Mouse (Mus musculus): ENCODE measurements around the gene Rps8. TPM values are rescaled to one million over a fixed set of nuclear protein-coding genes. Genes with fewer than 3 reads are reported as not detected.

Gene Rps8
- total and polyA plus RNA-seq, 3 experiments: 1,132 to 5,186 (median 1,156) TPM

DNA sequence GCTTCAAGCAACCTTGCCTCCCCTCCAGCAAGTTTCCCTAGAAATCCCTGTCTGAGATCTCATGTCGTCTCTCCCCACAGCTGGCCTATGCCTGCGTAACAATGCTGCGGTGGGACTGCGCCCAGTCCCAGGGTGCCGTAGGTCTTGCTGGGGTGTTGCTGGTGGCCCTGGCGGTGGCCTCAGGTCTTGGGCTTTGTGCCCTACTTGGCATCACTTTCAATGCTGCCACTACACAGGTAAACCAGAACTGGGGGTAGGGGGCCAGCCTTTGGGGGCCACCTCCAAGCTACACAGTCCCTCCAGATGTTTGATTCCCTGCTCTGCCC, 47.6 kb downstream of the Rps8 start:
- TF ChIP-seq NELFE (IDR thresholded peaks at IDR 0.05; ENCODE audit: low read depth, low read length) (no peak), SIN3A (IDR thresholded peaks at IDR 0.05; ENCODE audit: low read length) (no peak), TCF12 (IDR thresholded peaks at IDR 0.05; ENCODE audit: low read depth, low read length) (no peak)
- H3K27me3 ChIP-seq (ENCODE audit: control insufficient read depth in 1 of 2, insufficient read depth in 2 of 2, low read length in 2 of 2): no peaks in the 10 kb centered on the region
- no peaks in the 10 kb centered on the region for H3K9me3 ChIP-seq (replicated peaks; ENCODE audit: insufficient read depth, low read length)
- H3K79me2 ChIP-seq (ENCODE audit: control insufficient read depth, insufficient read depth, low read length, poor library complexity): no peaks in the 10 kb centered on the region
- H3K9ac ChIP-seq (ENCODE audit: control insufficient read depth, low read depth, low read length, poor library complexity, severe bottlenecking): no peak overlapping the region
- no peaks in the 10 kb centered on the region for H3K4me1 ChIP-seq (ENCODE audit: control insufficient read depth in 1 of 2, insufficient read depth in 2 of 2, low read length in 2 of 2)
- no peak overlapping the region for H3K4me3 ChIP-seq (ENCODE audit: control insufficient read depth in 1 of 2, insufficient read depth in 1 of 2, low read depth in 2 of 2, low read length in 2 of 2)
- H3K27ac ChIP-seq (ENCODE audit: control insufficient read depth, low read depth, low read length): no peak overlapping the region
- DNase-seq (ENCODE audit: low read depth, low spot score): no peak
- no peaks in the 10 kb centered on the region for H3K36me3 ChIP-seq (ENCODE audit: control insufficient read depth in 1 of 2, insufficient read depth in 2 of 2, low read length in 2 of 2)

GRCm38 (mm10) chr4:117107813-117108523, 48.1 kb downstream of the Rps8 start:
- Histone ChIP-seq H3K27ac (ENCODE audit: control insufficient read depth, low read depth, low read length) (no peak overlapping the region), H3K4me3 (ENCODE audit: control insufficient read depth in 1 of 2, insufficient read depth in 1 of 2, low read depth in 2 of 2, low read length in 2 of 2) (no peak overlapping the region), H3K9ac (ENCODE audit: control insufficient read depth, low read depth, low read length, poor library complexity, severe bottlenecking) (no peak overlapping the region), H3K79me2 (ENCODE audit: control insufficient read depth, insufficient read depth, low read length, poor library complexity) (no peaks in the 10 kb centered on the region), H3K36me3 (ENCODE audit: control insufficient read depth in 1 of 2, insufficient read depth in 2 of 2, low read length in 2 of 2) (no peaks in the 10 kb centered on the region), H3K4me1 (ENCODE audit: control insufficient read depth in 1 of 2, insufficient read depth in 2 of 2, low read length in 2 of 2) (no peaks in the 10 kb centered on the region), H3K9me3 (replicated peaks; ENCODE audit: insufficient read depth, low read length) (no peaks in the 10 kb centered on the region), H3K27me3 (ENCODE audit: control insufficient read depth in 1 of 2, insufficient read depth in 2 of 2, low read length in 2 of 2) (no peaks in the 10 kb centered on the region)
- DNase-seq (ENCODE audit: low read depth, low spot score): no peak
- no peak for TF ChIP-seq USF2 (IDR thresholded peaks at IDR 0.05; ENCODE audit: borderline replicate concordance in 1 of 2, insufficient read depth in 1 of 2, low read depth in 1 of 2, low read length in 2 of 2)
- no peak for TF ChIP-seq ZMIZ1 (IDR thresholded peaks at IDR 0.05; ENCODE audit: low read depth, low read length)
- TF ChIP-seq RCOR1 (IDR thresholded peaks at IDR 0.05; ENCODE audit: low read depth, low read length): no peak
- no peak for TF ChIP-seq MXI1 (IDR thresholded peaks at IDR 0.05; ENCODE audit: low read depth, low read length)
- TF ChIP-seq SIN3A (IDR thresholded peaks at IDR 0.05; ENCODE audit: low read length): no peak
- TF ChIP-seq ZC3H11A (IDR thresholded peaks at IDR 0.05; ENCODE audit: low read depth, low read length): no peak
- no peak for TF ChIP-seq ELF1 (IDR thresholded peaks at IDR 0.05; ENCODE audit: low read depth, low read length)
- TF ChIP-seq JUND (IDR thresholded peaks at IDR 0.05; ENCODE audit: low read depth, low read length): no peak
- TF ChIP-seq BHLHE40 (IDR thresholded peaks at IDR 0.05; ENCODE audit: borderline replicate concordance, low read depth, low read length): no peak
- no peak for TF ChIP-seq NRF1 (IDR thresholded peaks at IDR 0.05; ENCODE audit: insufficient read depth, low read depth, low read length, poor library complexity, severe bottlenecking)
- TF ChIP-seq RAD21 (IDR thresholded peaks at IDR 0.05; ENCODE audit: low read depth, low read length): no peak

- no peaks in the 10 kb centered on the region for H3K36me3 ChIP-seq (ENCODE audit: control insufficient read depth in 1 of 2, insufficient read depth in 2 of 2, low read length in 2 of 2)
- no peak overlapping the region for H3K9ac ChIP-seq (ENCODE audit: control insufficient read depth, low read depth, low read length, poor library complexity, severe bottlenecking)
- TF ChIP-seq MAZ (IDR thresholded peaks at IDR 0.05; ENCODE audit: low read depth, low read length): no peak
- TF ChIP-seq HCFC1 (IDR thresholded peaks at IDR 0.05; ENCODE audit: low read depth, low read length): no peak
- TF ChIP-seq SMC3 (IDR thresholded peaks at IDR 0.05; ENCODE audit: low read depth, low read length): no peak
- TF ChIP-seq MAX (IDR thresholded peaks at IDR 0.05; ENCODE audit: low read length): no peak
- no peak for TF ChIP-seq CTCF (IDR thresholded peaks at IDR 0.05 in 2 of 3, conservative IDR thresholded peaks at IDR 0.05 in 1 of 3; ENCODE audit: control insufficient read depth in 1 of 3, insufficient read depth in 1 of 3, low read depth in 2 of 3, low read length in 3 of 3, poor library complexity in 1 of 3, severe bottlenecking in 1 of 3)
- no peak for TF ChIP-seq E2F4 (IDR thresholded peaks at IDR 0.05; ENCODE audit: borderline replicate concordance, low read depth, low read length)
- no peaks in the 10 kb centered on the region for H3K9me3 ChIP-seq (replicated peaks; ENCODE audit: insufficient read depth, low read length)
- H3K4me3 ChIP-seq (ENCODE audit: control insufficient read depth in 1 of 2, insufficient read depth in 1 of 2, low read depth in 2 of 2, low read length in 2 of 2): no peak overlapping the region
- DNase-seq (ENCODE audit: low read depth, low spot score): no peak
- no peak overlapping the region for H3K27ac ChIP-seq (ENCODE audit: control insufficient read depth, low read depth, low read length)
- no peaks in the 10 kb centered on the region for H3K79me2 ChIP-seq (ENCODE audit: control insufficient read depth, insufficient read depth, low read length, poor library complexity)
- no peaks in the 10 kb centered on the region for H3K27me3 ChIP-seq (ENCODE audit: control insufficient read depth in 1 of 2, insufficient read depth in 2 of 2, low read length in 2 of 2)
- no peaks in the 10 kb centered on the region for H3K4me1 ChIP-seq (ENCODE audit: control insufficient read depth in 1 of 2, insufficient read depth in 2 of 2, low read length in 2 of 2)
Observed at GRCm38 (mm10) chr4:117105127-117105526, 50.9 kb downstream of the Rps8 start.

Measured in MEL (cell line).